Mouse (Mus musculus) MEL (cell line): ENCODE results near the gene Sap18b. TPM values are rescaled to one million over a fixed set of nuclear protein-coding genes. Genes with fewer than 3 reads are reported as not detected.

Source experiments
- DNase-seq: peaks from one replicate; pipeline ENCODE4 v3.0.0; 2011; ENCODE audit warnings: low read depth, low spot score
- H3K27ac ChIP-seq: 2 replicates; pipeline ENCODE4 v1.5.1; 2012; ENCODE audit warnings: low read depth, mild to moderate bottlenecking, control low read depth, low read length, moderate library complexity; ENCODE audit not compliant: control insufficient read depth
- H3K27me3 ChIP-seq, 2 experiments: fragments of 150-350 bp in 1 of 2; sonication (generic) in 1 of 2; 2 replicates each; pipeline ENCODE4 v1.6.1; 2012; ENCODE audit warnings: low read length in 2 of 2, mild to moderate bottlenecking in 2 of 2, improper control_type of control experiment in 1 of 2, moderate library complexity in 1 of 2; ENCODE audit not compliant: insufficient read depth in 2 of 2, control insufficient read depth in 1 of 2
- H3K36me3 ChIP-seq, 2 experiments: 2 replicates each; pipeline ENCODE4 v1.6.1; 2012 to 2014; ENCODE audit warnings: low read length in 2 of 2, improper control_type of control experiment in 1 of 2, inconsistent platforms in 1 of 2, mild to moderate bottlenecking in 1 of 2; ENCODE audit not compliant: insufficient read depth in 2 of 2, control insufficient read depth in 1 of 2
- H3K4me1 ChIP-seq, 2 experiments: fragments of 150-350 bp in 1 of 2; sonication (generic) in 1 of 2; 2 replicates each; pipeline ENCODE4 v1.6.1; 2012; ENCODE audit warnings: low read length in 2 of 2, improper control_type of control experiment in 1 of 2, mild to moderate bottlenecking in 1 of 2; ENCODE audit not compliant: insufficient read depth in 2 of 2, control insufficient read depth in 1 of 2
- H3K4me3 ChIP-seq, 2 experiments: fragments of 150-350 bp in 1 of 2; sonication (generic) in 1 of 2; 2 replicates each; pipeline ENCODE4 v1.5.1; 2012; ENCODE audit warnings: low read depth in 2 of 2, low read length in 2 of 2, mild to moderate bottlenecking in 2 of 2, moderate library complexity in 2 of 2, control low read depth in 1 of 2, improper control_type of control experiment in 1 of 2; ENCODE audit not compliant: control insufficient read depth in 1 of 2, insufficient read depth in 1 of 2
- H3K79me2 ChIP-seq: 2 replicates; pipeline ENCODE4 v1.6.1; 2012; ENCODE audit warnings: mild to moderate bottlenecking, low read length, moderate library complexity; ENCODE audit not compliant: control insufficient read depth, poor library complexity, insufficient read depth
- H3K9ac ChIP-seq: 2 replicates; pipeline ENCODE4 v1.6.1; 2012; ENCODE audit warnings: low read depth, mild to moderate bottlenecking, control low read depth, low read length, moderate library complexity; ENCODE audit not compliant: control insufficient read depth, poor library complexity, severe bottlenecking
- H3K9me3 ChIP-seq: fragments of 150-350 bp; sonication (generic); replicated peaks from 2 replicates; pipeline ENCODE4 v1.6.1; 2012; ENCODE audit warnings: mild to moderate bottlenecking, low read length, improper control_type of control experiment, moderate library complexity; ENCODE audit not compliant: insufficient read depth
- BHLHE40 ChIP-seq: IDR thresholded peaks from 2 replicates; pipeline ENCODE4 v1.6.1; 2012; ENCODE audit warnings: low read depth, mild to moderate bottlenecking, inconsistent platforms, low read length, improper control_type of control experiment, borderline replicate concordance
- CHD1 ChIP-seq: IDR thresholded peaks from 2 replicates; pipeline ENCODE4 v1.6.1; 2012; ENCODE audit warnings: low read depth, mild to moderate bottlenecking, inconsistent platforms, low read length, improper control_type of control experiment
- CHD2 ChIP-seq: IDR thresholded peaks from 2 replicates; pipeline ENCODE4 v1.6.1; 2011; ENCODE audit warnings: low read length, improper control_type of control experiment
- E2F4 ChIP-seq: IDR thresholded peaks from 2 replicates; pipeline ENCODE4 v1.6.1; 2011; ENCODE audit warnings: low read depth, low read length, improper control_type of control experiment, borderline replicate concordance
- ELF1 ChIP-seq: IDR thresholded peaks from 2 replicates; pipeline ENCODE4 v1.6.1; 2014; ENCODE audit warnings: low read depth, mild to moderate bottlenecking, inconsistent platforms, low read length, improper control_type of control experiment, moderate library complexity
- GABPA ChIP-seq: IDR thresholded peaks from 2 replicates; pipeline ENCODE4 v1.6.1; 2012; ENCODE audit warnings: low read depth, mild to moderate bottlenecking, inconsistent platforms, low read length, improper control_type of control experiment, moderate library complexity
- HCFC1 ChIP-seq: IDR thresholded peaks from 2 replicates; pipeline ENCODE4 v1.6.1; 2012; ENCODE audit warnings: low read depth, mild to moderate bottlenecking, inconsistent platforms, low read length, improper control_type of control experiment, moderate library complexity
- JUND ChIP-seq: IDR thresholded peaks from 2 replicates; pipeline ENCODE4 v1.6.1; 2011; ENCODE audit warnings: low read depth, mild to moderate bottlenecking, improper control_type of control experiment, low read length
- MAFK ChIP-seq: IDR thresholded peaks from 2 replicates; pipeline ENCODE4 v1.6.1; 2011; ENCODE audit warnings: low read depth, mild to moderate bottlenecking, low read length, improper control_type of control experiment, borderline replicate concordance
- MAZ ChIP-seq: IDR thresholded peaks from 2 replicates; pipeline ENCODE4 v1.6.1; 2012; ENCODE audit warnings: low read depth, mild to moderate bottlenecking, inconsistent platforms, low read length, improper control_type of control experiment
- MXI1 ChIP-seq: IDR thresholded peaks from 2 replicates; pipeline ENCODE4 v1.6.1; 2011; ENCODE audit warnings: mild to moderate bottlenecking, low read depth, low read length, improper control_type of control experiment
- MYC ChIP-seq: IDR thresholded peaks from 2 replicates; pipeline ENCODE4 v1.6.1; 2011; ENCODE audit warnings: low read depth, mild to moderate bottlenecking, low read length, improper control_type of control experiment, moderate library complexity
- NELFE ChIP-seq: IDR thresholded peaks from 2 replicates; pipeline ENCODE4 v1.6.1; 2011; ENCODE audit warnings: low read depth, low read length, improper control_type of control experiment
- NRF1 ChIP-seq: IDR thresholded peaks from 2 replicates; pipeline ENCODE4 v1.6.1; 2014; ENCODE audit warnings: low read depth, mild to moderate bottlenecking, inconsistent platforms, low read length, improper control_type of control experiment, moderate library complexity; ENCODE audit not compliant: poor library complexity, insufficient read depth, severe bottlenecking
- POLR2AphosphoS2 ChIP-seq: IDR thresholded peaks from 2 replicates; pipeline ENCODE4 v1.6.1; 2011; ENCODE audit warnings: low read length, improper control_type of control experiment
- RAD21 ChIP-seq: IDR thresholded peaks from 2 replicates; pipeline ENCODE4 v1.6.1; 2011; ENCODE audit warnings: mild to moderate bottlenecking, low read depth, low read length, improper control_type of control experiment
- RCOR1 ChIP-seq: IDR thresholded peaks from 2 replicates; pipeline ENCODE4 v1.6.1; 2012; ENCODE audit warnings: low read depth, mild to moderate bottlenecking, inconsistent platforms, low read length, improper control_type of control experiment
- SIN3A ChIP-seq: IDR thresholded peaks from 2 replicates; pipeline ENCODE4 v1.6.1; 2012; ENCODE audit warnings: low read length, improper control_type of control experiment, inconsistent platforms
- TAL1 ChIP-seq: IDR thresholded peaks from 2 replicates; pipeline ENCODE4 v1.6.1; 2012; ENCODE audit warnings: mild to moderate bottlenecking, inconsistent platforms, low read length, moderate library complexity, mixed read lengths
- TBP ChIP-seq: IDR thresholded peaks from 2 replicates; pipeline ENCODE4 v1.8.0; 2011; ENCODE audit warnings: low read depth, low read length, improper control_type of control experiment
- TCF12 ChIP-seq: IDR thresholded peaks from 2 replicates; pipeline ENCODE4 v1.6.1; 2014; ENCODE audit warnings: low read depth, mild to moderate bottlenecking, inconsistent platforms, low read length, improper control_type of control experiment, moderate library complexity
- USF1 ChIP-seq: IDR thresholded peaks from 2 replicates; pipeline ENCODE4 v1.6.1; 2014; ENCODE audit warnings: low read depth, mild to moderate bottlenecking, inconsistent platforms, low read length, improper control_type of control experiment, moderate library complexity
- USF2 ChIP-seq, 2 experiments: IDR thresholded peaks; 2 replicates each; pipeline ENCODE4 v1.6.1; 2011 to 2012; ENCODE audit warnings: improper control_type of control experiment in 2 of 2, low read length in 2 of 2, borderline replicate concordance in 1 of 2, inconsistent platforms in 1 of 2, low read depth in 1 of 2, mild to moderate bottlenecking in 1 of 2; ENCODE audit not compliant: insufficient read depth in 1 of 2
- ZKSCAN1 ChIP-seq: IDR thresholded peaks from 2 replicates; pipeline ENCODE4 v1.6.1; 2012; ENCODE audit warnings: low read depth, mild to moderate bottlenecking, inconsistent platforms, low read length, improper control_type of control experiment, moderate library complexity
- ZMIZ1 ChIP-seq: IDR thresholded peaks from 2 replicates; pipeline ENCODE4 v1.6.1; 2012; ENCODE audit warnings: low read depth, mild to moderate bottlenecking, inconsistent platforms, low read length, improper control_type of control experiment, moderate library complexity
- ZNF384 ChIP-seq: IDR thresholded peaks from 2 replicates; pipeline ENCODE4 v1.6.1; 2012; ENCODE audit warnings: low read depth, mild to moderate bottlenecking, inconsistent platforms, low read length, improper control_type of control experiment
- polyA plus RNA-seq, 2 experiments: library from polyadenylated mRNA; stranded (reverse) in 1 of 2; unstranded in 1 of 2; fragments of >175 nt in 1 of 2; fragments of >200 nt in 1 of 2; gene quantifications; 2 replicates each; pipeline versions ENCODE4 v1.2.1 to v1.2.4; 2012; ENCODE audit warnings: low replicate concordance in 2 of 2, low read depth in 1 of 2; ENCODE audit not compliant: insufficient read length in 2 of 2, insufficient read depth in 1 of 2, missing spikeins in 1 of 2
- total RNA-seq: library from RNA; depleted of rRNA; stranded (reverse); fragments of 300-350 nt; gene quantifications from 2 replicates; pipeline ENCODE4 v1.2.3, GENCODE M21; 2012

The Sap18b gene
- total and polyA plus RNA-seq, 3 experiments, result 182 to 354 TPM; not detected in 1

DNA sequence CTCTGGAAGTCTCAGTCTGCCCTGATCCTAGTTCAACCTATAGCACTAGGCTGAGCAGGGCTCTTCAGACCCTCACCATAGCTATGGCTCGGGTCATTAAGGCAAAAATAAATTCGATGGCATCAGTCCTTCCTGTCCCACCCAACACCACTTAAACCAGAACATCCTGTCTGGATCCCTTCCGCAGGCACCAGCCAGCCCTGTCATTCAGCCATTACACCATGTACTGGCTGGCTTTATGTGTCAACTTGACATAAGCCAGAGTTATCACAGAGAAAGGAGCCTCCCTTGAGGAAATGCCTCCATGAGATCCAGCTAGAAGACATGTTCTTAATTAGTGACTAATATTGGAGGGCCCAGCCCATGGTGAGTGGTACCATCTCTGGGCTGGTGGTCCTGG is 2.4 kb upstream of the Sap18b start:
- Histone ChIP-seq H3K9me3 (no peaks in the 10 kb centered on the region), H3K36me3 (no peaks in the 10 kb centered on the region), H3K27me3 (no peaks in the 10 kb centered on the region), H3K79me2 (no peaks in the 10 kb centered on the region)
- TF ChIP-seq MXI1 (no peak), RCOR1 (no peak), TBP (no peak), NELFE (no peak), ZNF384 (no peak), HCFC1 (no peak), MYC (no peak), JUND (no peak), ZKSCAN1 (no peak), TAL1 (no peak), USF1 (no peak), POLR2AphosphoS2 (no peak), MAFK (no peak), TCF12 (no peak), USF2 (IDR thresholded peaks at IDR 0.05; ENCODE audit: borderline replicate concordance in 1 of 2, insufficient read depth in 1 of 2, low read depth in 1 of 2, low read length in 2 of 2) (no peak), MAZ (no peak), CHD1 (no peak), GABPA (no peak), CHD2 (no peak), ZMIZ1 (no peak)
- TF ChIP-seq, all 39 proteins: peak for 0
- no peak for DNase-seq
- H3K4me1 ChIP-seq, result no peaks in the 10 kb centered on the region
- no peak overlapping the region for H3K4me3 ChIP-seq
- H3K9ac ChIP-seq, result no peak overlapping the region
- H3K27ac ChIP-seq, result no peak overlapping the region

DNA sequence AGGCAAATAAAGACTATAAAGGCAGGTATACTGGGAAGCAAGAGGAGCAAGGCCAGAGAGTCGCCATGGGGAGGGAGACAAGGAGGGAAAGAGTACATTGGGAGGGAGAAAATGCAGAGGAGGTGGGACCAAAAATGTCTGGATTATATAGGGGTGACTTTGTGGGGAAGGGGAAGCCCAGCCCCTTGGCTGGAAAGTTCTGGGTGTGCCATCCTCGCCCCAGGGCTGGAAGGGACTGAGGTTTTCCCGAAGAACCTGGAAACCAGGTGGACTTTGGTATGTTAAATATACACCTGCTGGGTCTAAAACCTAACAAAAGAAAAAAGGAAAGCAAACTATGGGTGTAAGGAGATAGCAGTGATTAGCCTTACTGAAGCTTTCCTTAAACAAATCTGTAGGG is 5.0 kb downstream of the Sap18b start:
- Histone ChIP-seq H3K9ac (no peak overlapping the region), H3K27me3 (no peaks in the 10 kb centered on the region), H3K9me3 (no peaks in the 10 kb centered on the region), H3K27ac (no peak overlapping the region), H3K4me3 (no peak overlapping the region), H3K36me3 (peaks cover 0 to 3% of the 10 kb centered on the region in 2 experiments; a peak in 2 of 4 replicates), H3K4me1 (peaks cover 0 to 10% of the 10 kb centered on the region in 2 experiments; a peak in 1 of 4 replicates), H3K79me2 (no peaks in the 10 kb centered on the region)
- no peak for DNase-seq
- TF ChIP-seq E2F4 (no peak), RAD21 (no peak), NRF1 (no peak), USF1 (no peak), ELF1 (no peak), RCOR1 (no peak), BHLHE40 (no peak), SIN3A (no peak), NELFE (no peak), MXI1 (no peak)
